Mouse (Mus musculus) left cerebral cortex, adult 8-10 months (tissue): ENCODE data around the gene Otogl. TPM values are rescaled to one million over a fixed set of nuclear protein-coding genes. Genes with fewer than 3 reads are reported as not detected.
A peak's percentile ranks its signal among the peaks of the same experiment; 100 is the strongest.
"Not testable (repeated sequence)": the region's sequence is repeated elsewhere in the genome, so short reads cannot be mapped to it uniquely, and the experiment has no call there.

Experiments
- DNase-seq, 2 experiments: peaks; one replicate each; pipeline ENCODE4 v3.0.0; 2022; ENCODE audit warnings: low spot score in 2 of 2
- total RNA-seq, 4 experiments: library from RNA; stranded (reverse); gene quantifications; 2 replicates each; pipeline ENCODE4 v1.2.4; 2022

Otogl gene
- total RNA-seq, 4 experiments from 2014 or later: 0.15 to 0.21 (median 0.17) TPM

DNA sequence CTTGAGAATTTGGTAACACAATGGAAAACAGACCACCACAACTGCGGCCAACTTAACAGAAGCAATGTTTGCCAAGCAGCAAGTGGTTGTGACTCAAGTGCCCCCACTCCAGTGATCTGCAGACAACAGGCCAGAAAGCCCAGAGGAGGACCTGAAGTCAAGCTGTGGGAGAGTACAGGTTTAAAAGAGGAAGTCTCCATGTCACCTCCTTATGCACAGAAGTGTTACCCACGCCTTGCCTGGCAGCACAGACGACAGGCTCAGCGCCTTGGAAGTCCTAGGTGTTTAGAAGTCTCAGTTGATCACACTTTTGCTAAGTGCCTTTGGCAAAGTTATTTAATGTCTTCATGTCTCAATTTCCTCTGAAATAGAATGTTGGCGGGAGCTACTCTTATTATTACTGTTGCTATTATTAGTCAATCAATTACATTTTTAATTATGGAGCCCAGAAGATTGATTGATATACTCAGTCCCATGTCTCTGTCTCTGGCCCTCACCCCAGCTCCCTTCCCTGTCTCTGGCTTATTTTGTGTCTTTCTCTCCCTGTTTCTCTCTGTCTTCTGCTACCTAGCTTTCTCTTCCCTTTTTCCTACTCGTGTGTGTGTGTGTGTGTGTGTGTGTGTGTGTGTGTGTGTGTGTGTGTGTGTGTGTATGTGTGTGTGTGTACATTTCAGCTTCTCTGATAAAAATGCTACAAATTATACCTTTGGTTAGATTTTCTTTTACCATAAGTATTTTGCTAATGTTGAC is 101.1 kb downstream of the Otogl start:
- DNase-seq: no peak

DNA sequence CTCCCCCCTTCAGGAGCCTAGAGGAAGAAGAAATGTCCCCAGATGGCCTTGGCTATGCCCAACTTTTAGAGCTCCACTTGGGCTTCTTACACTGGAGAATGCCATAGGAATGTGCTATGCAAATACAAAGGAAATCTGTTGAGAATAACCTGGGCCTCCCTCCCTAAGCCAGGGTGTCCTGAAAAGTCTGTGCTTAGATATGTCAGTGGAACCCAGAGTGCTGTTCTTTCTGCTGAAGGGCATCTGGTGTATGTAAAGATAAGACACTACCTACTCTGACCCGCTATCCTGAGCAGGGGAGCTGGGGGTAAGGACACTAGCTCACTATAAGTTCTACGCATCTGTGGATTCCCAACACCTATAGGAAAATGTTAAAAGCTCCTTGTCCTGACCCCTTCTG is 106.7 kb downstream of the Otogl start:
- DNase-seq: no peak

DNA sequence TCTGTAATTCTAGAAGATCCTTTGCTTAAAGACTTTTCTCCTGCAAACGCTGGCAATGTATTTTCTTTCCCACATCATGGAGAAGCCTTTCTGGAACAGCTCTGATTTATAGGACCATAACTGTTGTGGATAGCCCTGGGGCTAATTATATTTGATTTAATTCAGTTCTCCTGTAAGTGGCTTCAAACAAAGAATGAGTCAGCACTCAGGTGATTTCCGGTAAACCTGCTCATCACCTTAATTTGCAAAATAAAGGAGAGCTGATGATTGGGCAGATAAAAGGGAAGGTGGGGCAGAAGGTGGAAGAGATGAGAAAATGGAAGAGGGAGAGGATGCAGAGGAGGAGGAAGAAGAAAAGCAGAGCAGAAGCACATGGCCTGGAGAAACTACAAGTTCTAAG is 107.6 kb downstream of the Otogl start:
- not testable (repeated sequence) for DNase-seq

DNA sequence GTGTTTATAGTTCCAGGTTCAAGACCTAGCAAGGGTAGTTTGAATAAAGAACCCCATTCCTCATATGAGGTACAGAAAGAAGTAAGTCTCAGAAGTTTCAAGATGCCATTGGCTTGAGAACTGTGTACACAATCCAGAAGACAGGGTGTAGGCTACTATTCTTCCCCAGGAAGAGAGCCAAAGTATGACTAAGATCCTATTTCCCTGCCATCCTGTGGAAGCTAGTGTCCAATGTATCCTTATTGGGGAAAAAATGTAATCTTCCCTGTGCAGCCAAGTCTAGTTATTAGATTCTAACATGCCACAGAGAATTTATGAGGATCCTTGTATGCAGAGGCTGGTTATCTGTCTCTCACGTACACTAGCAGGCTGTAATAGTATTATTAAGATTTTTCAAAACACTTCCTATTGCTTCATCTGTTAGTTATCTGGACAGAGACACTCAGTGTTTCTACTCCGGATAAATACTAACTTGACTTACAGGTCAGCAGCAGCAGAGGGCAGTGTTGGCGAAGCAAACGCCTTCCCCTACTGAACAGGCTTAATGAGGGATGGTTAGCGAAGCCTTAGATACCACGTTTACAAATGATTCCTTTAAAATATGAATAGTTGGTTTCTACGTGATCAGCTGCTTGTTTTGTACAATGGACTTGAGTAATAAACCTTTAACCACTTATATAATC is 112.1 kb downstream of the Otogl start:
- peak; percentile 12 to 28 for DNase-seq

DNA sequence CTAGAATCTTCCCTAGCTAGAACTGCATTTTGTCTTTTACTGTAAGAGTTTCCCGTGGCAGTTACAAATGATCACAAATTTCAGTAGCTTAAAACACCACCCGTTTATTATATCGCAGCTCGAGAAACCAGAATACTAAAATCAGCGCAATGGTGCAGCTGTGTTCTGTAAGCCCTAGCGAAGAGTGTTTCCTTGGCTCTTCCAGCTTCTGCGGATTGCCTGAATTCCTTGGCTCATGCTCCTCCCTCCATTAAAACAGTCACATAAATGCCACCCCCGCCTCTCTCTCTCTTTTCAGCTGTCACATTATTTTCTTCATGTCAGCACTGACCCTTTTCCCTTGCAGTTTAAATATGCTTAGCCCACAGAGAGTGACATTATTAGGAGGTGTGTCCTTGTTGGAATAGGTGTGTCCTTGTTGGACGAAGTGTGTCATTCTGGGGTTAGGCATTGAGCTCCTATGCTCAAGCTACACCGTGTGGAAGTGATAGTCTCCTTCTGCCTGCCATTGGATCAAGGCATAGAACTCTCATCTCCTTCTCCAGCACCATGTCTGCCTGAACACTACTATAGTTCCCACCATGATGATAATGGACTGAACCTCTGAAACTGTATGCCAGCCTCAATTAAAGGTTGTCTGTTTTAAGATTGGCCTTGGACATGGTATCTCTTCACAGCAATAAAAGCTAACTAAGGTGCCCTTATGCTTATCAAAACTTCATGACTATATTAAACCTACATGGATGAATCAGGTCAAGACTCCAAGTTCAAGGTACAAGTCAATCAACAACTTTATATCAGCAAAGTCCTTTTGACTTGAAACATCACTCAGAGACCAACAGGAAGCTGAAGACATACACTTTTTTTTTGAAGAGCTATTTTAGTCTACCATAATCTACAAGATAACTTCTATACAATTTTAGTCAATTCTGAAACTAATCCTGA is 116.8 kb downstream of the Otogl start:
- no peak for DNase-seq

DNA sequence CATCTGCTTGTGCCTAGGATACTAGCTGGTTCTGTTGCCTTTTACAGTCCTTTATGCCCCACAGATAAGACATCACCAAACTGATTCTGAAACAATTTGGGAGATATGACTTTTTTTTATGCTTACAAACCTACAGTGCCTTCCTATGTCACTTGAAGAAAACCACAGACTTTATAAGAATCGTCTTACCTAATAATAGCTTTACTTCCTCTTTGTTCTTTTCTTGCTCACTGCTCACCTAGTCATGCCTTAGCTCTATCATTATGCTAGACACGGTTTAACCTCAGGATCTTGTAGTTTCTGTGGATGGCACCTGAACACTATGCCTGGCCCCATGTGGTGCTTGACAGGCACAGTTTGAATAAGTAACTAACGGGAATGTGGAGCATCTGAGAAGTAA is 119.4 kb downstream of the Otogl start:
- no peak for DNase-seq

DNA sequence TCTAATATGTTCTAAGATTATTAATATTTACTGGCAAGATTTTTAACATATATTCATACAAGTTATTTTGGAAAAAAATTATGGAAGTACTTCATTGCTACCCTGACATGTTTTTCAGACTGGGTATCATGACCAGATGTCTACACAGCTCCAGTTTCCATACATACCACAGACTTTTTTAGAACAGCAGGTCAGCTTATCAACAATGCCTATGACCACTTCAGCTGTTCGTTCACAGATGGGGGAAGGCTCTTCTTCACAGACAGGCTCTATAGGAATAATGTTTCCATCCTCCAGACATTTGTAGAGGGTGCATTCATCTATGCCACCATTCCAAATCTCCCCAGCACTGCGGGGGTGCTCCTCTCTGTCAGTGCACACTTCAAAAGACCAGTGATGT is 132.4 kb downstream of the Otogl start:
- DNase-seq: no peak

DNA sequence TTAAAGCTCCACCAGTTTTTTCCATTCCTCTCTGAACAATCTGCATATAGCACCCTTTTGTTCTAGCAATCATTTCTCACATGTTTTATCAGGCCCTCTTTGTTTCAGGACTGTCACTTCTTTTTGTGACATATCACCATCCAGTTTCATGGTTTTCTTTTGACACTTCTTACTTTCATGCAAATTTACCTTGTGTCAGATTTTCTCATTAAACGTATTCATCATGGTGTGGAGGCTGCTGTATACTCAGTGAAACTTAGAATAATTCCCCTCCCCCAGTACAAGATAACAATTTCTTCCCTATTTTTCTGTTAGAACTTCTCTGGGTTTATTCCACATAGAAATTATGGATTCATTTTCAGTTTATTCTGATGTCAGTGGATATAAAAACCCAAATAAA is 152.3 kb downstream of the Otogl start:
- no peak for DNase-seq

DNA sequence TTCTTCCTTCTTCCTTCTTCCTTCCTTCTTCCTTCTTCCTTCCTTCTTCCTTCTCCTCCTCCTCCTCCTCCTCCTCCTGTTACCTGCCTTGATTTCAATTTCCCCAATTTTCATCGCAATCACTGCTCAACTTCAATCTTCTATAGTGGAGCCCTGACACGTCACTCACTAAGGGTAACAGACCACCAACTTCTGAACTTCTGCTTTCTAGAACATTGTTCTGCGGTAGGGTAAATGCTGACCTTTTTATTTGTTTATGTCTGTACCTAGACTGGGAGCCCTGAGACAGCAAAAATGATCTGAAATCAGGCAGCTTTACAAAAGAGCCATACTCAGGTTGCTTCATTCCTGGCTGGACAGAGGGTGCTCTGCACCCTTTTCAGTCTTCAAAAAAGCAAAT is 158.5 kb downstream of the Otogl start:
- DNase-seq: no peak

DNA sequence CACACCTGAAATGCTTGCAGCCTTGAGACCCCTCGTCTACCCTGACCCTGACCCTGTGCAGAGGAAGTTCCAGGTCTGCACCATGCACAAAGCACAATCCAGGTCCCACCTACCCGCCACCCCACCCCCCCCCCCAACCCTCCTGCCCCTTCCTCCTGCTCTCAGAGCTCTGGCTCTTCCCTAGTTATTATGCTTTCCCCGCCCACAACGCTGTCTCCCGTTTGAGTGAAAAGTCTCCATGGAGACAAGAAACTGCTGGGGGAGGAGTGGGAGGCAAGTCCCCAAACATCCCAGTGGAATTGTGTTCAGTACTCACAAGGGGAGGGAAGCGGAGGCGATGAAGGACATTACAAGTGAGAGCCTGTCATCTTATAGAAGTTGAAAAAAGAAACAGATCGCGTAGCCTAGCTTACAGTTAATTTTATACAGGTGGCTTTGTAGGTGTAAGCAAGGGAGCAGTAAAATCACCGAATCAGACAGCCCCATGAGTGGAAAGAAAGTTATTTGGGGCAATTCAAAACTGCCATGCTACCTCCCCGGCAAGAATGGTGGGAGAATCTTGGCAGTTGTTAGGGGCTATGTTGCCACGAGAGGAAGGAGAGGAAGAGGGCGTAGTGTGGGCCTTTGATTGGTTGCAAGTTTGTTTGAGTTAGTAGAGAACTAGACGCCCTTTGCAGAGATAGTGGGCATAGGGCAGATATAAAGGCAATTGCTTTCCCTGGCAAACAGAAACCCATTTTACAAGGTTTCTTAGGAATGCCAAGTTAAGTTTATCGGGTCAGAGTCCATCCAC is 159.4 kb downstream of the Otogl start:
- peak; percentile 21 to 82 for DNase-seq

DNA sequence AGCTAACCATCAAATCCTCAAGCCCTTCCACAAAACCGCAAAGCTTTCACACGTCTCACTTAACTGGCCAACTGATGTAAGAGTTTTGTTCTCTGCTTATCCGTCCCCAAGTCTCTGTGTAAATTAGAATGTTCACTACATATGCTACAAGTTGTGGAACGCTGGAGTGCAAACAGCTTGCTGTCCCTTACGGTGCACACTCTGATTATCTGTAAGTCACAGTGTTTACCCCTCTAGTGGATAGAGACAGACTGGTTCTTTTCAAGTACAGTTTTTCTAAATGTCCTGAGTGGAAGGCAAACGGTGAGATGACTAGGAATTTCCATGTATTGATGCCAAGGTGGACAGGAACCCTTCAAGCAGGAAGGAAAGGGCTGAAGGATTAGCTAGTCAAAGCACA is 160.0 kb downstream of the Otogl start:
- no peak for DNase-seq

DNA sequence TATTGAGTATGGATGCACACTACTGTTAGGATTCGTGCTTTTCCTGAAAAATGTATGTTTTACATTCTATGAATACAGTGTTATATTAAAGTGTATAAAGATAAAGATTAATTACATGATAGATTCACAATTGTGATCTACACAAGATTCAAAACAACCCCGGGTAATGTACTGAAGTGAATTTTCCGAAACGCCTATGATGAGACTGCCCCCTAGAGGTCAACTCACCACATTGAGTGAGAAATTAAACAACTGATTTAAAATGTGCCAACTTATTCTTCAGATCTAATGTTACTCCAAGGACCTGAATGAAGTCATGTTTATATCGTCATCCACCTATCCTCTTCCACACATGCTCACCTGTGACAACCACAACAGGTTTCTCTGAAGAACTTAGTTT is 164.4 kb downstream of the Otogl start:
- DNase-seq: no peak

DNA sequence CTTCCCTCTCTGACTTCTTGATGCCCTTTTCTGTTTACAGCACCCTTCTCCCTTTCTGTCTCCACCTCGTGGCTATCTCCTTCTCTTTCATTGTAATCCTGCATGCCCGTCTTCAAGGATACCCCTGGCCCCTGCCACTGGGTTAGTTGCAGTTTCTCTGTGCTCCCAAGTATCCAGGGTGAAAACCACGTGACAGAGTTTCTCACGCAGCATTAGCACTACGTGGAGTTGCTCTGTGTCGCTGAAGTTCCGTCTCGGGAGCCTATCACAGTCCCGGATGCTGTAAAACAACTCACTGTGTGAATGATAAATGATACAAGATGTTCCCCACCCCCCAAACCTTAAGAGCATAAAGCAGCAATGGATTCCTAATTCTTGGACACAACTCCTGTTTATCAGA is 165.2 kb downstream of the Otogl start:
- DNase-seq: no peak

DNA sequence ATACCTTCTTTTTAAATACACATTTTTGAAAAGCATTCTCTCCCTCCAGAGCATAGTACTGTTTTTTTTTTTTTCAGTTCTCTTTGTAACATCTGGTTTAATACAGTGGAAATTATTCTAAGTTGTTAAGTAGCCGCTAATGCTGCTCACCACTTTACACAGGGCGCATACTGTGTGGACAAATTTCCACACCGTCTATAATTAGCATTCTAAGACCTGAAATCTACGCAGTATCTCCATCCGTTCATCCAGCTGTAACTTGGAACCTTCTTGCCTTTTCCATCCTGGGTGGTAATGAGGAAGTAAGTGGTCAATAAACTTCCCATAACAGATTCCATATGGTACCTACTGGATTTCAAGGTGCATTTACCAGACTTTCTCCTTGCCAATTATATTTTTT is 172.1 kb downstream of the Otogl start:
- DNase-seq: no peak

DNA sequence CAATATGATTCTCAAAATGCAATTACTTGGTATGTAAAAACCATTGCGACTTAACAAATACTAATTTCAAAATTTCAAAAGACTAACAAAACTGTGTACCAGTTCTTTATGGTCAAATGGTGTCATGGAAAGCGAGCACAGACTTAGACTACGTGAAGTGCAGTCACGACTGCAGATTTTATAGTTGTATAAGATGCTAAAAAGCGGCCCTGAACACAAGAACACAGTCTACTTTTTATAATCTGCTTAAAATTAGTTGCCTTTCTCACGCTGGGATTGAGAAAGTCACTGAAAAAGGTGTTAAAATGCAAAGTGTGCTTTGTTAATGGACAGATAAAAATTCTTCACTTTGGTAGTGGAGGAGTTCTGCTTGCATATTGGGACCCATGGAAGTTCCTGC is 174.2 kb downstream of the Otogl start:
- no peak for DNase-seq

DNA sequence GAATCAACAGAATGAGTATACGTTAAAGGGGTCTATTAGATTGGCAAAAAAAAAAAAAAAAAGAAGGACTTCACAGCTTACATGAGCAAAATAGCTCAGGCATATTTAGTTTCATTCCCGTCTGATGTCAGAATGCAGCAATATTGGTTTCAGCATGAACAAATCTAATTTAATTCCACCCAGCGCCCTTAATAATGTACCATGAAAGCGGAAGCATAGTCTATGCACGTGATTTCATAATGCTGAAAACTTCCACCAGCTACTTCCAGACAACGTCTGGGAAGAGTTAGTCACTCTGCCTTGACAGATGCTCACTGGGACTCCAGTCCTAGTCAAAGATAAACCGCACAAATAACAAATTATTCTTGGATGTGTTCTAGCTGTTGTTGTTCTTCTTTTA is 176.5 kb downstream of the Otogl start:
- no peak for DNase-seq

DNA sequence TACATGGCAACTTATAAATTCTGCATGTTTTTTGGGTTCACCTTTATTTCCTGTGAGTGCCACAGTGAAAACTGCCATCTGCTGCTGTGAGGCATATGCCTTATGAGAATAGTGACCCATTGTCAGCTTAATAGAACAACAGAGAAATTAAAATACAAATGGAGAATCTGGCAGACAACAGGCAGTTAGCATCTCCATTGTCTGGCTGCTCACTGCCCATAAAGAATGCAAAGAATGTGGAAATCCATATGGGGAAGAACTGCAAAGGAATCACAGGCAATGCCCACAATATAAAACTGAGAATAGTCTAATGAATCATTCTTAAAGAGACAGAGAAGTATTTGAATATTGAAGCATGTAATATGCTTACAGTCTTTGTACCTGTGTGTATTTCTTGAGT is 177.6 kb downstream of the Otogl start:
- no peak for DNase-seq

DNA sequence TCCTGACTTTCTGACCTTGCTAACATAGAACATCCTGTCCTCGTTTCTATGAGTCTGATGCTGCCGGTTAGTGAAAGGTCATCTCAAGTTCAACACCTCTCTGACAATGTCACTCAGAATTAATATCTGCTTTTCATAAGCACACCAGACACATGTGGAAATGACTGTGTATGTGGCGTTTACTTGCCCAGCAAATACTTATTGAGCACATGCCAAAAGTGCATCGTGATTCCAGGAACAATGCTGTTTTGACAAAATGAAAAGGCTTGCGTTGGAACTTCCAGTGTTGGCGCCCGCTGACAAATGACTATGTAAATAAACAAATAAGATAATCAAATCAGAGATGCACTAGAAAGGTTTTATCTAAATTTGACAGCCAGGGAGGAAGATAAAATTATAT is 186.3 kb downstream of the Otogl start:
- no peak for DNase-seq

DNA sequence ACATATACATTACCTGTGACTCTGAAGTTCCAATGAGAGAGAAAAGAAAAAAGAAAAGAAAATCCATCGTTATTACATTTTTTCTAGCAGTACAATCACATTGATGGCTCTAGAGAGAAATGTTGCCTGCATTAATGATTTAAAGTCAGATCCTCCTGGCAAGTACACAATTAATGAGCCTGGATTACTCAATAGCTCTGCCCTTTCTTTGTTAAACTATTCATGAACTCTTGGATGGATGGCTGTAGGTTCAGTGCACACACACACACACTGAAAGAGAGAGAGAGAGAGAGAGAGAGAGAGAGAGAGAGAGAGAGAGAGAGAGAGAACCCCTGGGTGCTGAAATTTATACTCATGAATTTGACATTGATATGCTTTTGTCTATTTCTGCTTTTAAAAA is 192.1 kb downstream of the Otogl start, which contains the start of gene Ptprq:
TSS of gene Ptprq (minus strand) at position 246 of the 400 bp plus-strand sequence.
- DNase-seq: no peak
